Mouse (Mus musculus): ENCODE data around the gene Dvl1.

Dvl1 gene

GRCm38 (mm10) chr4:155907003-155907402 lies 59.8 kb downstream of the Dvl1 start:
- DNase-seq (ENCODE audit: low read depth, low spot score): no peak

GRCm38 (mm10) chr4:155908281-155908680 lies 61.1 kb downstream of the Dvl1 start:
- DNase-seq (ENCODE audit: low read depth, low spot score): no peak

DNA sequence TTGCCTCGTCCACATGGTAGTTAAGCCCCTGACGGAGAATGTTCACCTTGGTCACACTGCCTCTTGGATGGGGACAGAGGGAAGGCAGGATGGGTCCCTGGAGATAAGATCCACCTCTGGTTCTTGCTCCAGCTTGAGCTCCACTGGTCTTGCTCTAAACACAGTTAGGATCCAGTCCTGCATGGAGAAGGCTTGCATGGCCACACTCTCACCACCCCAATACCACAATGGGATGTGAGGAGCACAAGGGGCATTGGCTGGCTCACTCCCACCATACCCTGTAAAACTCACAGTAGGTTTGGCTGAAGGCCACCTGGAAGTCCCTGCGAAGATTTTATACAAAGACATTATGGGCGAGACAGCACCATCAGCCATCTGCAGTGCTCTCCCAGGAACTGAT lies 61.5 kb downstream of the Dvl1 start:
- no peak for DNase-seq (ENCODE audit: low read depth, low spot score)
